Mouse (Mus musculus): ENCODE measurements around the gene Gsto2.

Gsto2 gene

DNA sequence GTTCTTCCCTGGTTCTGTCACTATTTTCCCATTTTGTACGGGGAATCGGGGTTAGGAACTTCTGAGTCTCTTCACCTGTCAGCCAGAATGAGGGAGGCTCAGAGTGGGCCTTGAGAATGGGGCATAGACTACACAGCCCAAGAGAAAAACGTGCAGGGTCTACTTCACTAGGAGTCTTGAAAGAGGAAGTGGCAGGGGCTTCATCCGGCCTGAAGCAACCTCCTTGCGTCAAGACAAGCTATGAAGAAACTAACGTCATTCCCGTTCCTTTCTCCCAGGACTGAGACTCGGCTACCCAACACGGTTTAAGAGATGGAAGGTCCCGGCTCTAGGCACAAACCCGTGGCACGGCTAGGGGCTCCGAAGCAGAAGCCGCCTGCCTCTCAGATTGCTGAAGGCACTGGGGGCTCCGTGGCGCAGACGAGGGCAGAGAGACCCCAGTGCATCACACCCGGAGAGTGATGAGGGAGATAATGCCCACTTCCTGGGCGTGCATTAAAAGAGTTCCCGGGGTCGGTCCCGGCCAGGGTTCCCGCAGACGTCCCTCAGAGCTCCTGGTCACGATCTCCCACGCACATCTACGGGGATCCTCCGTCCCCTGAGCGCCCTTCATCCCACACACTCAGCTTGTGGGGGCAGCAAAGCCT lies 53.2 kb downstream of the Gsto2 start:
- no peak for DNase-seq (ENCODE audit: low read depth, low spot score)

DNA sequence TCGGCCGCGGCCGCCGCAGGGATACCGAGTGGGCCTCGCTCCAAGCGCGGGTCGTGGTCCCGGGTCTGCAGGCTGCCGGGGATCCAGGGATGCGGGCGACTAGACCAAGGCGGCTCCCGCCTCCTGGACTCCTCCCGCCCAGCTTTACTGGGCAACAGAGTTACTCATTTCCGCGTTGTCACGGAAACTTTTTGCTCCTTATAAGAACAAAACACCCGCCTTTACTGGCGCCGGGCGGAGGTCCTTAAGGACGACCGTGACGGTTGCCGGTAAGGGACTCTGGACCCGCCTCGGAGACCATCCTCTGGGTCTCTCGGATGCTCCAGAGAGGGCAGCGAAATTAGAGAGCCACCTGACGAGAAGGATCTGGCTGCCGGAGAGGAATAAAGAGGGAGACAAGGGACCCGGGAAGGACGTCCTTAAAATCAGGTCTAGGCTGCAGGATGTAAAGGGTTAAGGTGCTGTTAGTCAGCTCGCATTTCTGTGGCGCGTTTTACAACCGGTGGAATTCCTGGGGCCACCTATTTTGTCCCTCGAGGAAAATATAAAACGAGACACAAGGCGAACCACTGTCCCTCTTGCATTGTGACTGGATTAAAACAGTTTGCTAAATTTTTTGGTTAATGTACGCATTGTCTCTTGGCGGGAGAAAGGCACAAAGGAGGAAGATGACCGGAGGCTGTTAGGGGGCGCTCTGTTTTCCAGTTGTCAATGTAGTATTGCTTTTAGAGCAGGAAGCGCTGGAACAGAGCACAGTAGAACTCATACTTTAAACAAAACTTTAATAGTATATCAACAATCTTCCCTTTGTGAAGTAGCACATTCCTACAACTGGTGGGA lies 54.0 kb downstream of the Gsto2 start, which contains the start of the genes Cfap43 and Itprip:
Cfap43 (minus strand) TSS at position 162 of the 840 bp plus-strand sequence.
Itprip (minus strand) TSS at position 174 of the 840 bp plus-strand sequence.
- DNase-seq (ENCODE audit: low read depth, low spot score), result peak; percentile 90

DNA sequence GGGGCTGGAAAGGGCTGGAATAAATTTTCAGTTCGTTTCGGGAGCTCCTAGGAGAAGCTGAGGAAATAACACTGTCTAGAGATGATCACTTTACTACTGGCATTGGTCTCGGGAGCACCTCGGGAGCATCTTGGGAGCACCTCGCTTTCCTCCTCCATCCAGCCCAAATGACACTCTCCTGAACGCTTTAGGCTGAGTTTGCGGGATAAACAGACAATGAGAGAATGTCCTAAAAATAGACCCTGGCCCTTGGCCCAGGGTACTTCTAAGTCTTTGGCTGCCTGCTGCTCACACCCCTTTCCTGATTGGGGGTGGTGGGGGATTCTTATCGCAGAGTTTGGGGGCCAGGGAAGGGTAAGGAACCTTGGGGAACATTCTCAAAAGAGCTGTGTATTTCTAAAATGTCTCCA lies 54.6 kb downstream of the Gsto2 start:
- no peak for DNase-seq (ENCODE audit: low read depth, low spot score)

DNA sequence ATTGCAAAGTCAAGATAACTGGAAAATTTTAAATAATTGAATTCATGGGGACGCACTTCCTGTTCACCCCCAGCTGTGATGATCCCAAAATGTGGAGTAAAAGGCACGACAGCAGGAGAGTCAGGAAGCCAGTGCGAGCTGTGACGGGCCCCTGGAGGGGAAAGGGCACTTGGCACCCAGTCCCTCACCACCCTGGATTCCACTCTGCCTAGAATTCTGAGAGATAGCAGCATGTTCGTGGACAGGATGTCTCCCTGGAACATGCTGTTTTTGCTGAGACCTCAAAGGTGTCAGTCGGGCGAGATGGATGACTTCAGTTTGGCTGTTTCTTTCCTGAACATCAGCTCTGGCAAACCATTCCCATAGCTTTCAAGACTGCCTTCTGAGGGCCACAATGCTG lies 60.5 kb downstream of the Gsto2 start:
- no peak for DNase-seq (ENCODE audit: low read depth, low spot score)

DNA sequence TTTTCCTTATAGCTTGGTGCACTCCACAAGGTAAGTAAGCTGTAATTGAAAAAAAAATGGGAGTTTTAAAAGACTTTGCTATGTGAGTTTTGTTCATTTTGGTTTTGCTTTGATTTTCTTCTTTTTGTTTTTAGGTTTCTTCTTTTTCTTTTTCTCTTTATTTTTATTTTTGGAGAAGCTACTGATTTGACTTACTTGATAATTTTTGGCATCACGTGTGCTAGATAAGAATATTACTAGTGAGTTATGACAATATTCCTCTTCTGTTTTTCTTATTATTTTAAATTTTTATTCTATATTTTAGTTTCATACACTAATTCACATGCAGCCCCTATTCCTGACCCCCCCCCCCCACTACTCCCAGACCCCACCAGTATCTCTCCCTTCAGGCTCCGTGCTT lies 61.7 kb downstream of the Gsto2 start:
- no peak for DNase-seq (ENCODE audit: low read depth, low spot score)

DNA sequence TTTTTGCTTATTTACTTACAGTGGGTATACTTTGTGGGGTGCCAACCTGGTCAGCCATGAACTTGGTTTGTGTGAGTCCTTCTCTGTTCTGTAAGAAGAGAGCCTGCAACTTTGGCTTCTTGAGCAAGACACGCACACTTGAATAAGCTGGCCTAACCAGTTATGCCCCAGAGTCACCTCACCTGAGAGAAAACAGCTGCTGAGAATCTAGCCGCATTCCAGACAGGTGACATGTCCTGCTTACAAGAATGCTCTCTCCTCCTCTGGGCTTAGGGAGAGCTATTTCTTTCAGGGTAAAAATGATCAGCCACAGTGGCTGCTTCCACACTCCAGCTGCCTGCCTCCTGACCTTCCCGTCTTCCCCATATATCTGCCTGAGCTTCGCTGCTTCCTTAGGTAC lies 63.7 kb downstream of the Gsto2 start:
- DNase-seq (ENCODE audit: low read depth, low spot score), result no peak

DNA sequence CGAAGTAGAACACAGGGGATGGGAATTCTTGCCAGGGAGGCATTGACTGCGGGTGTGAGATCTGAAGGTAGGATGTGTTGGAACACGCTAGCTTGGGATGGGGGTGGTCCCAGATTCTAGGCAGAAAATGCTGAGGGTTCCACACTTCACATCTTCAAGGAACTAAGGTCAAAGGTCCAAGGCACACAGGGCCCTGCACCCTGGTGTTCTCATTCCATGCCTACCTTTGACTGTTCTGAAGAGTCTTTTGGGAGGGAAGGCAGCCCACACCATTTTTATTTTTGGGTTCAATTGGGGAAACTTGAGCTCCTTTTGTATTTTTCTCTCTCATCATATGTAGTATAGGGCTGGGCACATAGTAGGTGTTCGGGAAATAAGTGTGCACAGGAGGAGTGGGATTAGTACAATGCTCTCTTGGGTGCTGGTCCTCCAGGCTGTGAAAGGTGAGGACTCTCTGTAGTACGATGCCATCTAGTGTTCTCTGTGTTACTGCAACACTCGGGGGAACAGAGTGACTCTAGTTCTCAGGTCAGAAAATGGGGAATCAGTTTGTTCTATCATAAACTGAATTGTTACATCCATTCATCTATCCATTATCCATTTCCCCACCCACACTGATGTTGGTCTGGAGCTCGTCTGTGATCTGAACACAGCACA lies 66.8 kb downstream of the Gsto2 start:
- peak; percentile 49 for DNase-seq (ENCODE audit: low read depth, low spot score)

DNA sequence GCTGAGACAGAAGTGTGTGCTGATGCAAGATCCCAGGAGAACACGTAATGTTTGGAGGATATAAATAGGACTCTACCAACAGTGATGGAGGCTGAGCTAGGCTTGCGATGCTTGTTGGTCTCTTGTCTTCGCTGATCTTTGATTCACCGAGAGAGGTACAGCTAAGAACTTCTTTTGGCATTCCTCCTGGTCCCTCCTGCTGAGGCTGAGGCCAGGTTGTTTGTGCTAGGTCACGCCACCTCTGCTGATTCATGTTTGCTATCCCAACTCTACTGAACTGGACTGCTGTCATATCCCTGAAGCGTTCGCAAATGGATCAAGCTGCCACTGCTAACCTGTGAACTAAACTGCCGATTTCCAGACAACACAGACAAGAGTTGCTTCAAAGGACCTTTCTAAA lies 68.8 kb downstream of the Gsto2 start:
- DNase-seq (ENCODE audit: low read depth, low spot score), result no peak

DNA sequence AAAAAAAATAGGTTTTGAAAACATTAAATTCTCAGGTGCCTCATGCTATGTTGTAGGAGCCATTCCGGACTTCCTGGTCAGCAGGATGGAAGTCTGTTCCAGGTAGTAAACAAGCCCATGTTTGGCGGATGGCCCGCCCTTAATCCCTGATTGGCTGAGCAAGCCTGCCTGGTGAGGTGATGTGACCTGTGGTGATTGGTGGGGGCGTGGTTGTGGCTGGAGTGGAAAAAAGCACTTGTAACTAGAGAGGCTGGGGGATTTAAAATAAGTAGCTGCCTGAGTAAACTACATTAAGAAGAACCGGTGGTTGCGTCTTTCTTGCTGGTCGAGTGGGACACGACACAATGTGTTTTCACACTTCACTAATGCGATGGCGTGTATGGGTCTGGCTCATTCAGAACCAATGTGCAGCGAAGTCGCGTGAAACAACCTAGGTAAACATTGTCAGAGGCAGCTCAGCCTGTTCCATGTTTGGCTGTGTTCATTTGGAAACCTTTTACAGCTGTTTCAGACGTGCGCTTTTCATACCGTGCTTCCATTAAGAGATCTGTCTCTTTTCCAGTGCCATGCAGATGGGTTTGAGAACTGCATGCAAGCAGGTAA lies 69.4 kb downstream of the Gsto2 start:
- no peak for DNase-seq (ENCODE audit: low read depth, low spot score)

DNA sequence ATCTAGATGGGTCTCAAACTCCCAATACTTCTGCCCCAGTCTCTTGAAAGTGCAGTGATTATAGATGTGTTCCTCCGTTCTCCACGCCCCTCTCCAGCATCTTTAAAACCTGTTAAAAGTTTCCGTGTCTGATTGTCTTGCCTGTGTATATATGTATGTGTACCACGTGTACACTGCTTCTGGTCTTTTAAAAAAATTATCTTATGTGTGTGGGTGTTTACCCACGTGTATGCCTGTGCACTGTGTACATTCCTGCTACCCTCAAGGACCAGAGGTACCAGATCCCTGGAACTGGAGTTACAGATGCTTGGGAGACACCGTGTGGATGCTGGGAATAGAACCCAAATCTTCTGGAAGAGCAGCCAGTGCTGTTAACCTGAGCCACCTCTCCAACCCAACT lies 70.2 kb downstream of the Gsto2 start:
- DNase-seq (ENCODE audit: low read depth, low spot score), result no peak
